Mouse (Mus musculus): ENCODE data around the gene Exph5. TPM values are rescaled to one million over a fixed set of nuclear protein-coding genes. Genes with fewer than 3 reads are reported as not detected.

Gene Exph5
- polyA plus RNA-seq, 1 experiment, result 0.02 TPM

DNA sequence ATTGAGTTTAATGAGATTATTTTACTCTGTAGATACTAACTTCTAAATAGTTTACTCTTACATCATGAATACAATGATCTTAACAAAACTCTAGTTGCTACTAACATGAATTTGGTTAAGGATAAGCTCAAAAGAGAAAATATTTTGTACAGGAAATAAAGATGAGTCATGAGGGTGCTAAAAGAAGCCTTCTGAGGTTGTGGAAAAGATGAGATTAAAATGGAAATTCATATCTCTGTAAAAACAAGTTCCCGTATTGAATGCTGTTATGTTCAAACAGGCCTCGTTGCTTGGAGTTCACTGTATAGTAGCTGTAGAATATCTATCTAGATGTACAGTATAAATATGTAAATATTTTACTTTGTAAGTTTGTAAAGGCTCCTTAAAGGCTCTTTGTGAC lies 79.1 kb downstream of the Exph5 start:
- Histone ChIP-seq H3K27me3 (ENCODE audit: control insufficient read depth, insufficient read depth, low read length) (peaks cover 2% of the 10 kb centered on the region; the same call in 1 of the 2 replicates), H3K27ac (ENCODE audit: insufficient read depth, low read length) (no peak overlapping the region), H3K4me3 (ENCODE audit: extremely low read depth, insufficient read depth, insufficient read length) (no peak overlapping the region), H3K4me1 (ENCODE audit: control insufficient read depth, insufficient read depth, insufficient read length) (peaks cover 3% of the 10 kb centered on the region), H3K36me3 (ENCODE audit: control insufficient read depth, insufficient read depth, low read length) (no peaks in the 10 kb centered on the region)
- TF ChIP-seq CTCF (IDR thresholded peaks at IDR 0.05; ENCODE audit: extremely low read depth, insufficient read depth, insufficient read length, insufficient replicate concordance), result no peak
- DNase-seq (ENCODE audit: low read depth in 1 of 2, low spot score in 2 of 2), result no peak
- WGBS, result 49% methylated on average over 2 of the region's 2 CpGs

DNA sequence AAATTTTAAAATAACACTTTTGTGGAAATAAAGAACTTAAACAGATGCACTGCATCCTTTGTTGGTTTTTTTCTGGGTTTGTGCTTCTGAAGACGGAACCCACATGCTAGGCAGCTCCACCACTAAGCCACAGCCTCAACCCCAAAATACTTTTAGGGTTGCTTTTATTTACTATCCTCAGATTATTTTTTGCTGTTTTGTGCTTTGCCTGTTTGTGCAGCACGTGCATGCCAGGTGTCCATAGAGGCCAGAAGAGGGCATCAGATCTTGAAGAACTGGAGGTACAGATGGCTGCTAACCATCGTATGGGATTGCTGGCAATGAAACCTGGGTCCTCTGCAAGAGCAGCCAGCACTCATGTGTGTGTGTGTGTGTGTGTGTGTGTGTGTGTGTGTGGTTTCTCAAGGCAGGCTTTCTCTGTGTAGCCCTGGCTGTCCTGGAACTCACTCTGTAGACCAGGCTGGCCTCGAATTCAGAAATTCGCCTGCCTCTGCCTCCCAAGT lies 79.7 kb downstream of the Exph5 start:
- DNase-seq (ENCODE audit: low read depth in 1 of 2, low spot score in 2 of 2), result no peak
- no peak for TF ChIP-seq CTCF (IDR thresholded peaks at IDR 0.05; ENCODE audit: extremely low read depth, insufficient read depth, insufficient read length, insufficient replicate concordance)
- TF ChIP-seq POLR2A (IDR thresholded peaks at IDR 0.05; ENCODE audit: low read depth, low read length), result no peak
- no peak overlapping the region for H3K27ac ChIP-seq (ENCODE audit: insufficient read depth, low read length)
- no peak overlapping the region for H3K4me3 ChIP-seq (ENCODE audit: extremely low read depth, insufficient read depth, insufficient read length)
- 71% methylated on average over 5 of the region's 5 CpGs for WGBS
- no peaks in the 10 kb centered on the region for H3K36me3 ChIP-seq (ENCODE audit: control insufficient read depth, insufficient read depth, low read length)
- H3K27me3 ChIP-seq (ENCODE audit: control insufficient read depth, insufficient read depth, low read length), result peaks cover 2% of the 10 kb centered on the region; the same call in 1 of the 2 replicates
- H3K4me1 ChIP-seq (ENCODE audit: control insufficient read depth, insufficient read depth, insufficient read length), result peaks cover 3% of the 10 kb centered on the region

DNA sequence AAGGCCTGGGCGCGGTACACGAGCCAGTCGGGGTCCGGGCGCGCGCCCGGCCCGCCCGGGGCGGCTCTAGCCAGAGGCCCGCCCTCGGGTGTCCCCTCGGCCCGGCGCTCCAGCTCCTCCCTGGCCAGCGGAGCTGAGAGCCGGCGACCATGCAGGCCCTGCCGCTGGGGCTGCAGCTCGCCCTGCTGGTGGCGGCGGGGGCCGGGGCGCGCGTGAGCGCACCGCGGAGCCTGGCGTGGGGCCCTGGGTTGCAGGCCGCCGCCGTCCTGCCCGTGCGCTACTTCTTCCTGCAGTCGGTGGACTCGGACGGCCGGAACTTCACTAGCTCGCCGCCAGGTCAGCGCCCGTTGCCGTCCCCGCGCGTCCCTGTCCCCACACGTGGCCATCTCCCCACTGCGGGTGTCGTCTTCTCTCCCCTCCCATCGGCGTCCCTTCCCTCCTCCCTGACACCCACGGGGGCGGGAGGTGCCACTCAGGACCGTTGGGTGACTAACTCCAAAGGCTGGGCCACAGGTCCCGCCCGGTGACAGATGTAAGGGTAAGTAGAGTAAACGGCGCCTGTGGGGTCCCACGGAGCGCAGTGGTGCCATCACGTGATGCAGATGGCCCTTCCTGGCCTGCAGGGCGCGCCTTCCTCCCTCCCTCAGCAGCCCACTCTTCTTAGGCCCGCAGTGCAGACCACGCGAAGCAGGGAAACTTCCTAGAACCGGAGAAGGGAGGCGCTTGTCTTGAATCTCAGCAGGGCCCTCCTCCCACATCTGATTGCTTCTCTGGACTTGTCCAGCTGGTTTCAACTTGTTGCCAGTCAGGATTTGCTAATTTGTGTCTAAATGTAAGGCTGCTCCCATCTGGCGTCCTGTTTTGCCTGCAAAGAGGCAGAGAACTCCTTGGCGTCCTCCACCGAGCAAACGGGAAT lies 82.7 kb downstream of the Exph5 start, which contains the start of gene Kdelc2:
Gene Kdelc2 (plus strand): TSS at position 75 of the 916 bp plus-strand sequence.
- TF ChIP-seq POLR2A (IDR thresholded peaks at IDR 0.05; ENCODE audit: low read depth, low read length) (no peak), CTCF (IDR thresholded peaks at IDR 0.05; ENCODE audit: extremely low read depth, insufficient read depth, insufficient read length, insufficient replicate concordance) (no peak)
- H3K4me1 ChIP-seq (ENCODE audit: control insufficient read depth, insufficient read depth, insufficient read length), result peaks cover 3% of the 10 kb centered on the region
- peak within 1 kb of the TSS; percentile 84 for H3K27ac ChIP-seq (ENCODE audit: insufficient read depth, low read length)
- WGBS, result 1% methylated on average over 74 of the region's 75 CpGs
- H3K27me3 ChIP-seq (ENCODE audit: control insufficient read depth, insufficient read depth, low read length), result peaks cover 2% of the 10 kb centered on the region; the same call in 1 of the 2 replicates
- peak within 1 kb of the TSS; percentile 58 for H3K4me3 ChIP-seq (ENCODE audit: extremely low read depth, insufficient read depth, insufficient read length)
- DNase-seq (ENCODE audit: low read depth in 1 of 2, low spot score in 2 of 2), result peak in 1 of 2 experiments; percentile 22
- no peaks in the 10 kb centered on the region for H3K36me3 ChIP-seq (ENCODE audit: control insufficient read depth, insufficient read depth, low read length)

DNA sequence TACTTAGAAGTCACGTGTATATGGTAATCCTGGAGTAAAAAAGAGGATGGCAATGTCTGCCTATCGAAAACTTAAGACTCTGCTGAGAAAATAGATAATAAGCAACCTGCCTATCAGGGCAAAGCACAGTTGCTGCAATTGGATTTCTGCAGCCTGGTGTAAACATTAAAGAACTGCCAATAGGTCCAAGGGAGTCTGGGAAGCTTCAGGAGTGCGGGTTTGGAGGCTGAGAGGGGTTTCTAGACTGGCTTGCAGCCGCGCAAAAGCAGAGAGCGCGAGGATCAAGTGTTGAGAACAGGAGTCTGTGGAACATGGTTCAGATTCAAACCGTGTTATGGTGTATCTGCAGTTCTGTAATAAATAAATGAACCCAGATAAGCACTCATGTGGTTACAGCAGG lies 83.4 kb downstream of the Exph5 start:
- TF ChIP-seq POLR2A (IDR thresholded peaks at IDR 0.05; ENCODE audit: low read depth, low read length), result no peak
- no peak for TF ChIP-seq CTCF (IDR thresholded peaks at IDR 0.05; ENCODE audit: extremely low read depth, insufficient read depth, insufficient read length, insufficient replicate concordance)
- Histone ChIP-seq H3K27ac (ENCODE audit: insufficient read depth, low read length) (peak overlapping the region; percentile 14; the same call in 1 of the 2 replicates), H3K36me3 (ENCODE audit: control insufficient read depth, insufficient read depth, low read length) (no peaks in the 10 kb centered on the region), H3K27me3 (ENCODE audit: control insufficient read depth, insufficient read depth, low read length) (peaks cover 2% of the 10 kb centered on the region; the same call in 1 of the 2 replicates), H3K4me3 (ENCODE audit: extremely low read depth, insufficient read depth, insufficient read length) (0 out of 2 replicates have a peak overlapping the region, but pooled peaks have one; percentile 58), H3K4me1 (ENCODE audit: control insufficient read depth, insufficient read depth, insufficient read length) (peaks cover 3% of the 10 kb centered on the region)
- no peak for DNase-seq (ENCODE audit: low read depth in 1 of 2, low spot score in 2 of 2)
- 60% methylated on average over 8 of the region's 8 CpGs for WGBS

DNA sequence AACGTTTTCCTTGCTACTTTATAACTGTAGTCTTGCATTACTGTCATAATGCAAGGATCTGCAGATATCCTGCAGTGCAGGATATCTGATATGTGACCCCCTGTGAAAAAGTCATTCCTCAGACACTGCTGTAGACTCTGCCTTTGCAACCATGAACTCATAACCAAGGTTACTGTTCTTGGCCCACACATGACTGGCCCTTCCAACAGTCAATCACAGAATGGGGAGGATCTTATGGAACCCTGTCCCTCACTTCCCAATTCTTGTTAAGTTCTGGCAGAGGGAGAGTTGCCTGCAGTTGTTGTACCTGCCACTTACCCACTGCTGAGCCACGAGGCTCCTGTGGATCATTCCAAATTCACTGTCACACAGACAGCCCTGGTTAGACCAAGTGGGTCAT lies 86.0 kb downstream of the Exph5 start:
- H3K36me3 ChIP-seq (ENCODE audit: control insufficient read depth, insufficient read depth, low read length), result no peaks in the 10 kb centered on the region
- no peak overlapping the region; the same call in 1 of the 2 replicates for H3K27ac ChIP-seq (ENCODE audit: insufficient read depth, low read length)
- no peak overlapping the region for H3K4me3 ChIP-seq (ENCODE audit: extremely low read depth, insufficient read depth, insufficient read length)
- H3K27me3 ChIP-seq (ENCODE audit: control insufficient read depth, insufficient read depth, low read length), result peaks cover 2% of the 10 kb centered on the region; the same call in 1 of the 2 replicates
- no peak for DNase-seq (ENCODE audit: low read depth in 1 of 2, low spot score in 2 of 2)
- peaks cover 3% of the 10 kb centered on the region for H3K4me1 ChIP-seq (ENCODE audit: control insufficient read depth, insufficient read depth, insufficient read length)
- 43% methylated on average over 2 of the region's 2 CpGs for WGBS
- TF ChIP-seq POLR2A (IDR thresholded peaks at IDR 0.05; ENCODE audit: low read depth, low read length) (no peak), CTCF (IDR thresholded peaks at IDR 0.05; ENCODE audit: extremely low read depth, insufficient read depth, insufficient read length, insufficient replicate concordance) (no peak)

DNA sequence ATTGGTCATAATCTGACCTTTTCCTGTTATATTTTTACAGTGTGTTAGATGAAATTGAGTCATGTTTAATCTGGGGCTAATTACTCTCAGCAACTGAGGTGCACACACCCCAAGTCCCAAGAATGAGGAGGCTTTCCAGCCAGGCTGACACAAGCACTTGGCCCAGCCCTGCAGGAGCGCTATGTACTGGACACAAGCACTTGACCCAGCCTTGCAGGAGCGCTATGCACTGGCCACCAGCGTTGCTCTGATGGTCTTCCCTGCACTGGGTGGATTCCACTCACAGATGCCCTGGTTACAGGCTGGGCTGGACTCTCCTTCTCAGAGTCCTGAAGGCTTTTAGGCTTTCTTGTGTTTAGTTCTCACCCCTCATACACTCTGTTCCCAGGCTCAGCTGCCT lies 87.6 kb downstream of the Exph5 start:
- H3K4me1 ChIP-seq (ENCODE audit: control insufficient read depth, insufficient read depth, insufficient read length), result peaks cover 3% of the 10 kb centered on the region
- H3K36me3 ChIP-seq (ENCODE audit: control insufficient read depth, insufficient read depth, low read length), result no peaks in the 10 kb centered on the region
- no peak overlapping the region for H3K4me3 ChIP-seq (ENCODE audit: extremely low read depth, insufficient read depth, insufficient read length)
- H3K27ac ChIP-seq (ENCODE audit: insufficient read depth, low read length), result no peak overlapping the region
- no peaks in the 10 kb centered on the region for H3K27me3 ChIP-seq (ENCODE audit: control insufficient read depth, insufficient read depth, low read length)
- DNase-seq (ENCODE audit: low read depth in 1 of 2, low spot score in 2 of 2), result no peak
- TF ChIP-seq CTCF (IDR thresholded peaks at IDR 0.05; ENCODE audit: extremely low read depth, insufficient read depth, insufficient read length, insufficient replicate concordance) (no peak), POLR2A (IDR thresholded peaks at IDR 0.05; ENCODE audit: low read depth, low read length) (no peak)
- 90% methylated on average over 3 of the region's 3 CpGs for WGBS

Data from spleen, adult 2 months (tissue).